Mouse (Mus musculus) bone marrow, adult 2 months (tissue): ENCODE data around the gene 3425401B19Rik.

Experiments
- CTCF ChIP-seq: fragments of 200-500 bp; IDR thresholded peaks from 2 replicates; pipeline ENCODE4 v1.5.1; 2011; ENCODE audit warnings: low read length, control low read depth; ENCODE audit not compliant: control insufficient read depth, insufficient read depth
- POLR2A ChIP-seq: fragments of 200-500 bp; IDR thresholded peaks from 2 replicates; pipeline ENCODE4 v1.6.1; 2011; ENCODE audit warnings: low read depth, mild to moderate bottlenecking, control low read depth, low read length, borderline replicate concordance; ENCODE audit not compliant: control insufficient read depth

GRCm38 (mm10) chr14:32700972-32701371 is 15.9 kb upstream of the 3425401B19Rik start:
- TF ChIP-seq CTCF (no peak), POLR2A (no peak)
